In genomic region chr17:28683601-28684000, GRCm38 (mm10) we compare ENCODE assay signal across 24 mouse cellular contexts. TPM values are rescaled to one million over a fixed set of nuclear protein-coding genes. Genes with fewer than 3 reads are reported as not detected.
DNase-seq lines count a peak whose midpoint lies in the region; ATAC-seq and TF ChIP-seq lines count a peak whose summit lies in the region.
"Had no signal": no experiment of that assay in that cellular context is flagged by ENCODE, and none has a peak within 500 bp of the region (broad histone marks: within the 10 kb centered on the region; RNA-seq: fewer than 3 reads in every experiment).

No protein-coding gene starts in this region.

- no peak for ATAC-seq in intestine, embryonic 15.5 days
- ATAC-seq in intestine, postnatal 0 days, result peak; percentile 34; the same call in 1 of the 2 replicates
- ATAC-seq in kidney, embryonic 16.5 days (ENCODE audit: low FRiP score, low TSS enrichment), result peak; percentile 50; the same call in 1 of the 2 replicates
- ATAC-seq in liver, embryonic 16.5 days (ENCODE audit: low read depth), result peak; percentile 23; the same call in 1 of the 2 replicates
- no peak for ATAC-seq in lung, postnatal 0 days
- no peak for ATAC-seq in neural tube, embryonic 15.5 days (ENCODE audit: low FRiP score)
- ATAC-seq: forebrain, embryonic 14.5 days had no signal

- H3K4me1 ChIP-seq in intestine, embryonic 15.5 days (replicated peaks), result no peaks in the 10 kb centered on the region
- no peaks in the 10 kb centered on the region for H3K4me1 ChIP-seq in intestine, postnatal 0 days (replicated peaks; ENCODE audit: control insufficient read depth, insufficient read depth, low read length)
- 0 out of 2 replicates have a peak, but pooled peaks cover 5% of the 10 kb centered on the region for H3K4me1 ChIP-seq in kidney, embryonic 16.5 days (ENCODE audit: insufficient read depth, low read length)
- H3K4me1 ChIP-seq in liver, embryonic 16.5 days (ENCODE audit: control insufficient read depth, low read depth, low read length), result peaks cover 7% of the 10 kb centered on the region
- H3K4me1 ChIP-seq in lung, postnatal 0 days (ENCODE audit: insufficient read depth, low read depth, low read length), result no peaks in the 10 kb centered on the region
- H3K4me1 ChIP-seq in neural tube, embryonic 15.5 days, result no peaks in the 10 kb centered on the region
- H3K4me1 ChIP-seq: heart, embryonic 13.5 days; hindbrain, embryonic 12.5 days; lung, embryonic 15.5 days had no signal

- H3K4me2 ChIP-seq in intestine, embryonic 15.5 days (replicated peaks), result no peak overlapping the region
- H3K4me2 ChIP-seq in intestine, postnatal 0 days (replicated peaks; ENCODE audit: low read depth), result no peak overlapping the region
- no peak overlapping the region for H3K4me2 ChIP-seq in kidney, embryonic 16.5 days (replicated peaks; ENCODE audit: low read depth, low read length)
- H3K4me2 ChIP-seq in liver, embryonic 16.5 days (ENCODE audit: low read depth, low read length), result no peak overlapping the region
- H3K4me2 ChIP-seq in lung, postnatal 0 days (replicated peaks; ENCODE audit: low read depth, low read length), result no peak overlapping the region
- no peak overlapping the region for H3K4me2 ChIP-seq in neural tube, embryonic 15.5 days
- H3K4me2 ChIP-seq: heart, embryonic 13.5 days; hindbrain, embryonic 12.5 days; lung, embryonic 15.5 days had no signal

- H3K27me3 ChIP-seq in intestine, embryonic 15.5 days (replicated peaks), result no peaks in the 10 kb centered on the region
- no peaks in the 10 kb centered on the region for H3K27me3 ChIP-seq in intestine, postnatal 0 days (replicated peaks; ENCODE audit: control insufficient read depth, insufficient read depth, low read length)
- H3K27me3 ChIP-seq in kidney, embryonic 16.5 days (ENCODE audit: insufficient read depth, low read length), result no peaks in the 10 kb centered on the region
- no peaks in the 10 kb centered on the region for H3K27me3 ChIP-seq in liver, embryonic 16.5 days (ENCODE audit: control insufficient read depth, insufficient read depth, low read depth, low read length)
- H3K27me3 ChIP-seq in lung, postnatal 0 days (replicated peaks; ENCODE audit: insufficient read depth, low read length), result no peaks in the 10 kb centered on the region
- peaks cover 4% of the 10 kb centered on the region; the same call in 1 of the 2 replicates for H3K27me3 ChIP-seq in neural tube, embryonic 15.5 days (replicated peaks)
- H3K27me3 ChIP-seq: lung, embryonic 15.5 days had no signal

- H3K9me3 ChIP-seq in intestine, embryonic 15.5 days, result no peaks in the 10 kb centered on the region
- no peaks in the 10 kb centered on the region for H3K9me3 ChIP-seq in intestine, postnatal 0 days (ENCODE audit: control insufficient read depth)
- no peaks in the 10 kb centered on the region for H3K9me3 ChIP-seq in kidney, embryonic 16.5 days (ENCODE audit: low read length)
- no peaks in the 10 kb centered on the region for H3K9me3 ChIP-seq in liver, embryonic 16.5 days (replicated peaks; ENCODE audit: control insufficient read depth, low read length)
- H3K9me3 ChIP-seq in lung, postnatal 0 days (ENCODE audit: low read length), result no peaks in the 10 kb centered on the region
- H3K9me3 ChIP-seq in neural tube, embryonic 15.5 days (replicated peaks), result no peaks in the 10 kb centered on the region
- H3K9me3 ChIP-seq: heart, embryonic 13.5 days; hindbrain, embryonic 12.5 days; lung, embryonic 15.5 days; midbrain, embryonic 10.5 days had no signal

- H3K27ac ChIP-seq in intestine, embryonic 15.5 days, result peak overlapping the region; percentile 71; the same call in 1 of the 2 replicates
- H3K27ac ChIP-seq in intestine, postnatal 0 days (ENCODE audit: low read depth, low read length), result peak overlapping the region; percentile 88
- peak overlapping the region; percentile 3; the same call in 1 of the 2 replicates for H3K27ac ChIP-seq in kidney, embryonic 16.5 days (ENCODE audit: low read length)
- peak overlapping the region; percentile 88 for H3K27ac ChIP-seq in liver, embryonic 16.5 days (ENCODE audit: low read length)
- no peak overlapping the region for H3K27ac ChIP-seq in lung, postnatal 0 days (ENCODE audit: low read length)
- no peak overlapping the region for H3K27ac ChIP-seq in neural tube, embryonic 15.5 days (replicated peaks)
- H3K27ac ChIP-seq: heart, embryonic 13.5 days; hindbrain, embryonic 12.5 days; left cerebral cortex, adult 2 months; lung, embryonic 15.5 days; macrophage; midbrain, embryonic 10.5 days; stomach, postnatal 0 days had no signal

- H3K4me3 ChIP-seq in intestine, embryonic 15.5 days (replicated peaks), result no peak overlapping the region
- no peak overlapping the region for H3K4me3 ChIP-seq in intestine, postnatal 0 days (ENCODE audit: low read depth, low read length)
- no peak overlapping the region for H3K4me3 ChIP-seq in kidney, embryonic 16.5 days (ENCODE audit: low read length)
- no peak overlapping the region for H3K4me3 ChIP-seq in liver, embryonic 16.5 days (ENCODE audit: low read depth, low read length)
- no peak overlapping the region for H3K4me3 ChIP-seq in lung, postnatal 0 days (ENCODE audit: low read depth, low read length)
- H3K4me3 ChIP-seq in neural tube, embryonic 15.5 days (replicated peaks), result no peak overlapping the region
- H3K4me3 ChIP-seq: heart, embryonic 13.5 days; hindbrain, embryonic 12.5 days; left cerebral cortex, adult 2 months; lung, embryonic 15.5 days; midbrain, embryonic 10.5 days had no signal

- TF ChIP-seq CTCF in intestine, postnatal 0 days (IDR thresholded peaks at IDR 0.05; ENCODE audit: low read depth), result no peak
- no peak for TF ChIP-seq CTCF in lung, postnatal 0 days (IDR thresholded peaks at IDR 0.05)

- DNase-seq in lung, postnatal 0 days (ENCODE audit: low spot score), result no peak
- DNase-seq in cerebellum, postnatal 25 days, result no peak
- DNase-seq: adrenal gland, adult 2 months; cerebellum, adult 2 months; cerebellum, postnatal 36 days; gastrocnemius, postnatal 14 days; heart, adult 18-20 months; heart, postnatal 14 days; thymus, adult 2 months; thymus, postnatal 4 days had no signal

- no peaks in the 10 kb centered on the region for H3K36me3 ChIP-seq in intestine, embryonic 15.5 days
- H3K36me3 ChIP-seq in intestine, postnatal 0 days (ENCODE audit: control insufficient read depth, insufficient read depth), result no peaks in the 10 kb centered on the region
- H3K36me3 ChIP-seq in kidney, embryonic 16.5 days (ENCODE audit: insufficient read depth, low read length), result no peaks in the 10 kb centered on the region
- H3K36me3 ChIP-seq in liver, embryonic 16.5 days (ENCODE audit: control insufficient read depth, insufficient read depth), result no peaks in the 10 kb centered on the region
- H3K36me3 ChIP-seq in lung, postnatal 0 days (ENCODE audit: insufficient read depth, low read length), result no peaks in the 10 kb centered on the region
- H3K36me3 ChIP-seq in neural tube, embryonic 15.5 days, result no peaks in the 10 kb centered on the region
- H3K36me3 ChIP-seq: heart, embryonic 13.5 days; hindbrain, embryonic 12.5 days; lung, embryonic 15.5 days; midbrain, embryonic 10.5 days had no signal

- no peak overlapping the region for H3K9ac ChIP-seq in intestine, embryonic 15.5 days
- no peak overlapping the region for H3K9ac ChIP-seq in intestine, postnatal 0 days (ENCODE audit: low read depth, low read length)
- H3K9ac ChIP-seq in kidney, embryonic 16.5 days (replicated peaks; ENCODE audit: low read length), result no peak overlapping the region
- no peak overlapping the region for H3K9ac ChIP-seq in liver, embryonic 16.5 days (ENCODE audit: low read depth, low read length)
- H3K9ac ChIP-seq in lung, postnatal 0 days (replicated peaks; ENCODE audit: low read depth), result no peak overlapping the region
- no peak overlapping the region for H3K9ac ChIP-seq in neural tube, embryonic 15.5 days (replicated peaks)
- H3K9ac ChIP-seq: heart, embryonic 13.5 days; hindbrain, embryonic 12.5 days; lung, embryonic 15.5 days had no signal

- 44% methylated on average over 1 of the region's 1 CpGs for WGBS in intestine, embryonic 15.5 days
- 45% methylated on average over 1 of the region's 1 CpGs for WGBS in intestine, postnatal 0 days
- WGBS in kidney, embryonic 16.5 days, result 45% methylated on average over 1 of the region's 1 CpGs
- 33% methylated on average over 1 of the region's 1 CpGs for WGBS in liver, embryonic 16.5 days (ENCODE audit: insufficient replicate concordance)
- WGBS in lung, postnatal 0 days, result 67% methylated on average over 1 of the region's 1 CpGs
- 64% methylated on average over 1 of the region's 1 CpGs for WGBS in neural tube, embryonic 15.5 days

- TF ChIP-seq EP300 in lung, postnatal 0 days (IDR thresholded peaks at IDR 0.05), result no peak

RNA-seq across cellular contexts. Expression of gene Slc26a8, which starts 6.4 kb away (rescaled TPM):
- 0.11 and 0.20 TPM in 2 replicates for polyA plus RNA-seq in intestine, embryonic 15.5 days (2015; fragmentation: Nextera tagmentation; extraction: Ambion mirVana)
- 0.17 and 0.40 TPM in 2 replicates for polyA plus RNA-seq in intestine, postnatal 0 days (2015; fragmentation: Nextera tagmentation; extraction: Ambion mirVana)
- polyA plus RNA-seq in kidney, embryonic 16.5 days (2015; fragmentation: Nextera tagmentation; extraction: Ambion mirVana), result 0.46 and 0.53 TPM in 2 replicates
- polyA plus RNA-seq in liver, embryonic 16.5 days (2015; fragmentation: Nextera tagmentation; extraction: Ambion mirVana), result 0.07 and 0.29 TPM in 2 replicates
- 0.60 and 0.68 TPM in 2 replicates for polyA plus RNA-seq in lung, postnatal 0 days (2015; fragmentation: Nextera tagmentation; extraction: Ambion mirVana)
- polyA plus RNA-seq in neural tube, embryonic 15.5 days (2015; fragmentation: Nextera tagmentation; extraction: Ambion mirVana), result 0.88 and 1.0 TPM in 2 replicates
- polyA plus RNA-seq: C2C12, macrophage had no signal

RNA-seq across cellular contexts. Expression of gene Mapk14, which starts 7.5 kb away (rescaled TPM):
- polyA plus RNA-seq in intestine, embryonic 15.5 days (2015; fragmentation: Nextera tagmentation; extraction: Ambion mirVana), result 42.4 and 45.5 TPM in 2 replicates
- polyA plus RNA-seq in intestine, postnatal 0 days (2015; fragmentation: Nextera tagmentation; extraction: Ambion mirVana), result 23.6 and 24.6 TPM in 2 replicates
- polyA plus RNA-seq in kidney, embryonic 16.5 days (2015; fragmentation: Nextera tagmentation; extraction: Ambion mirVana), result 42.6 and 44.3 TPM in 2 replicates
- polyA plus RNA-seq in liver, embryonic 16.5 days (2015; fragmentation: Nextera tagmentation; extraction: Ambion mirVana), result 22.1 and 25.9 TPM in 2 replicates
- 31.9 and 34.0 TPM in 2 replicates for polyA plus RNA-seq in lung, postnatal 0 days (2015; fragmentation: Nextera tagmentation; extraction: Ambion mirVana)
- polyA plus RNA-seq in neural tube, embryonic 15.5 days (2015; fragmentation: Nextera tagmentation; extraction: Ambion mirVana), result 25.2 and 31.0 TPM in 2 replicates

RNA-seq across cellular contexts. Expression of gene AC170998.1, which starts 42.3 kb away (rescaled TPM):
- 2.1 and 2.4 TPM in 2 replicates for polyA plus RNA-seq in intestine, embryonic 15.5 days (2015; fragmentation: Nextera tagmentation; extraction: Ambion mirVana)
- polyA plus RNA-seq in intestine, postnatal 0 days (2015; fragmentation: Nextera tagmentation; extraction: Ambion mirVana), result 1.2 and 1.5 TPM in 2 replicates
- 1.8 and 4.2 TPM in 2 replicates for polyA plus RNA-seq in kidney, embryonic 16.5 days (2015; fragmentation: Nextera tagmentation; extraction: Ambion mirVana)
- polyA plus RNA-seq in liver, embryonic 16.5 days (2015; fragmentation: Nextera tagmentation; extraction: Ambion mirVana), result 1.5 TPM in 2 replicates
- polyA plus RNA-seq in lung, postnatal 0 days (2015; fragmentation: Nextera tagmentation; extraction: Ambion mirVana), result 2.0 and 2.4 TPM in 2 replicates
- 2.7 and 3.0 TPM in 2 replicates for polyA plus RNA-seq in neural tube, embryonic 15.5 days (2015; fragmentation: Nextera tagmentation; extraction: Ambion mirVana)

Comparison
In these comparisons a context has a peak if more than half of its experiments do, and no peak if none do; other contexts are left out.
1. ATAC-seq: peak in intestine, postnatal 0 days (single experiment), kidney, embryonic 16.5 days (single experiment) and liver, embryonic 16.5 days (single experiment); none in intestine, embryonic 15.5 days (single experiment), lung, postnatal 0 days (single experiment) and neural tube, embryonic 15.5 days (single experiment).
2. H3K27ac ChIP-seq: peak in intestine, embryonic 15.5 days (single experiment), intestine, postnatal 0 days (single experiment), kidney, embryonic 16.5 days (single experiment) and liver, embryonic 16.5 days (single experiment); none in lung, postnatal 0 days (single experiment) and neural tube, embryonic 15.5 days (single experiment).